Mouse (Mus musculus): ENCODE data around the gene Sdhaf2. TPM values are rescaled to one million over a fixed set of nuclear protein-coding genes. Genes with fewer than 3 reads are reported as not detected.
A peak's percentile ranks its signal among the peaks of the same experiment; 100 is the strongest.

The Sdhaf2 gene
- total and polyA plus RNA-seq, 3 experiments, result 68.5 to 74.6 TPM; not detected in 1

- Histone ChIP-seq H3K4me3 (ENCODE audit: control insufficient read depth in 1 of 2, insufficient read depth in 1 of 2, low read depth in 2 of 2, low read length in 2 of 2) (no peak overlapping the region), H3K4me1 (ENCODE audit: control insufficient read depth in 1 of 2, insufficient read depth in 2 of 2, low read length in 2 of 2) (peaks cover 0 to 17% of the 10 kb centered on the region in 2 experiments; a peak in 2 of 4 replicates), H3K9me3 (replicated peaks; ENCODE audit: insufficient read depth, low read length) (no peaks in the 10 kb centered on the region), H3K27ac (ENCODE audit: control insufficient read depth, low read depth, low read length) (no peak overlapping the region), H3K79me2 (ENCODE audit: control insufficient read depth, insufficient read depth, low read length, poor library complexity) (no peaks in the 10 kb centered on the region), H3K27me3 (ENCODE audit: control insufficient read depth in 1 of 2, insufficient read depth in 2 of 2, low read length in 2 of 2) (no peaks in the 10 kb centered on the region), H3K9ac (ENCODE audit: control insufficient read depth, low read depth, low read length, poor library complexity, severe bottlenecking) (no peak overlapping the region), H3K36me3 (ENCODE audit: control insufficient read depth in 1 of 2, insufficient read depth in 2 of 2, low read length in 2 of 2) (peaks cover 0 to 10% of the 10 kb centered on the region in 2 experiments; a peak in 2 of 4 replicates)
- TF ChIP-seq EP300 (IDR thresholded peaks at IDR 0.05; ENCODE audit: low read depth in 1 of 2, low read length in 2 of 2) (no peak), CTCF (IDR thresholded peaks at IDR 0.05 in 2 of 3, conservative IDR thresholded peaks at IDR 0.05 in 1 of 3; ENCODE audit: control insufficient read depth in 1 of 3, insufficient read depth in 1 of 3, low read depth in 2 of 3, low read length in 3 of 3, poor library complexity in 1 of 3, severe bottlenecking in 1 of 3) (no peak), CHD2 (IDR thresholded peaks at IDR 0.05; ENCODE audit: low read length) (no peak), USF1 (IDR thresholded peaks at IDR 0.05; ENCODE audit: low read depth, low read length) (no peak), SMC3 (IDR thresholded peaks at IDR 0.05; ENCODE audit: low read depth, low read length) (no peak), HCFC1 (IDR thresholded peaks at IDR 0.05; ENCODE audit: low read depth, low read length) (no peak), SIN3A (IDR thresholded peaks at IDR 0.05; ENCODE audit: low read length) (no peak), TBP (IDR thresholded peaks at IDR 0.05; ENCODE audit: low read depth, low read length) (no peak), E2F4 (IDR thresholded peaks at IDR 0.05; ENCODE audit: borderline replicate concordance, low read depth, low read length) (no peak), ZC3H11A (IDR thresholded peaks at IDR 0.05; ENCODE audit: low read depth, low read length) (no peak), ZKSCAN1 (IDR thresholded peaks at IDR 0.05; ENCODE audit: low read depth, low read length) (no peak), POLR2AphosphoS2 (IDR thresholded peaks at IDR 0.05; ENCODE audit: low read length) (no peak), ZMIZ1 (IDR thresholded peaks at IDR 0.05; ENCODE audit: low read depth, low read length) (no peak), BHLHE40 (IDR thresholded peaks at IDR 0.05; ENCODE audit: borderline replicate concordance, low read depth, low read length) (no peak), NRF1 (IDR thresholded peaks at IDR 0.05; ENCODE audit: insufficient read depth, low read depth, low read length, poor library complexity, severe bottlenecking) (no peak), UBTF (IDR thresholded peaks at IDR 0.05; ENCODE audit: borderline replicate concordance, insufficient read depth, low read depth, low read length) (no peak), MYC (IDR thresholded peaks at IDR 0.05; ENCODE audit: low read depth, low read length) (no peak), JUND (IDR thresholded peaks at IDR 0.05; ENCODE audit: low read depth, low read length) (no peak), ELF1 (IDR thresholded peaks at IDR 0.05; ENCODE audit: low read depth, low read length) (no peak)
- DNase-seq (ENCODE audit: low read depth, low spot score), result no peak
These were observed 39.3 kb upstream of the Sdhaf2 start for GRCm38 (mm10) chr19:10565217-10565616.

- Histone ChIP-seq H3K27ac (ENCODE audit: control insufficient read depth, low read depth, low read length) (no peak overlapping the region), H3K4me1 (ENCODE audit: control insufficient read depth in 1 of 2, insufficient read depth in 2 of 2, low read length in 2 of 2) (peaks cover 0 to 17% of the 10 kb centered on the region in 2 experiments; a peak in 2 of 4 replicates), H3K79me2 (ENCODE audit: control insufficient read depth, insufficient read depth, low read length, poor library complexity) (no peaks in the 10 kb centered on the region), H3K9me3 (replicated peaks; ENCODE audit: insufficient read depth, low read length) (no peaks in the 10 kb centered on the region), H3K9ac (ENCODE audit: control insufficient read depth, low read depth, low read length, poor library complexity, severe bottlenecking) (no peak overlapping the region), H3K36me3 (ENCODE audit: control insufficient read depth in 1 of 2, insufficient read depth in 2 of 2, low read length in 2 of 2) (peaks cover 0 to 10% of the 10 kb centered on the region in 2 experiments; a peak in 2 of 4 replicates), H3K27me3 (ENCODE audit: control insufficient read depth in 1 of 2, insufficient read depth in 2 of 2, low read length in 2 of 2) (no peaks in the 10 kb centered on the region), H3K4me3 (ENCODE audit: control insufficient read depth in 1 of 2, insufficient read depth in 1 of 2, low read depth in 2 of 2, low read length in 2 of 2) (no peak overlapping the region)
- TF ChIP-seq USF2 (IDR thresholded peaks at IDR 0.05; ENCODE audit: borderline replicate concordance in 1 of 2, insufficient read depth in 1 of 2, low read depth in 1 of 2, low read length in 2 of 2), result no peak
- 0 out of 4 replicates have a peak, but pooled peaks of 1 of the 2 experiments have one; percentile 19 for TF ChIP-seq EP300 (IDR thresholded peaks at IDR 0.05; ENCODE audit: low read depth in 1 of 2, low read length in 2 of 2)
- DNase-seq (ENCODE audit: low read depth, low spot score), result peak; percentile 36
These were observed 38.3 kb upstream of the Sdhaf2 start for GRCm38 (mm10) chr19:10564278-10564677.

Measured in MEL (cell line).